Mouse (Mus musculus): ENCODE data around the gene Zfp445. TPM values are rescaled to one million over a fixed set of nuclear protein-coding genes. Genes with fewer than 3 reads are reported as not detected.

Gene Zfp445
- polyA plus RNA-seq, 1 experiment from 2014 or later, result 9.4 TPM

DNA sequence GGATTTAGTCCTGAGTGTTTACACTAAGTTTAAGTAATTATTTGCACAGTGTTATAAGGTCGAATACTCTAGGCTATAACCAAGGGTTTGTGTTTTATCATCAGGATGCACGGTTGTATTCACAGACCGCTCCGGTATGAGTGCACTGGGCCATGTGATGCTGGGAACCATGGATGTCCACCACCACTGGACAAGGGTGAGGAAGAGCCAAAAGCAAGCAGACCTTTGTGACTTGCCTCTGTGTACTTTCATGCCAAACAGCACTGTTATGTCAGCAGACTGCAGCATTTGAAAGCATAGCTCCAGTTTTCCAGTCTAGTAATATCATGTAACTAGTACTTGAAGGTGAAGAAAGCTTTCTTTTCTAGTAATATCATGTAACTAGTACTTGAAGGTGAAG, 39.1 kb downstream of the Zfp445 start:
- peak; percentile 38; the same call in 1 of the 2 replicates for ATAC-seq
- H3K27me3 ChIP-seq (ENCODE audit: insufficient read depth, low read length), result no peaks in the 10 kb centered on the region
- peaks cover 18% of the 10 kb centered on the region for H3K36me3 ChIP-seq (replicated peaks; ENCODE audit: insufficient read depth, low read length)
- no peak for TF ChIP-seq CTCF (IDR thresholded peaks at IDR 0.05; ENCODE audit: low read depth)
- TF ChIP-seq EP300 (IDR thresholded peaks at IDR 0.05; ENCODE audit: low read depth), result no peak
- no peak overlapping the region for H3K4me2 ChIP-seq (ENCODE audit: low read depth, low read length)
- DNase-seq, result no peak
- H3K4me1 ChIP-seq (ENCODE audit: insufficient read depth), result no peaks in the 10 kb centered on the region
- H3K4me3 ChIP-seq (ENCODE audit: low read depth, low read length), result no peak overlapping the region
- no peak overlapping the region for H3K27ac ChIP-seq (ENCODE audit: low read depth)
- WGBS (ENCODE audit: insufficient replicate concordance), result 64% methylated on average over 4 of the region's 4 CpGs
- no peak overlapping the region for H3K9ac ChIP-seq (replicated peaks)
- no peaks in the 10 kb centered on the region for H3K9me3 ChIP-seq (ENCODE audit: low read length)

GRCm38 (mm10) chr9:122823374-122824017, 42.3 kb downstream of the Zfp445 start:
- Histone ChIP-seq H3K36me3 (replicated peaks; ENCODE audit: insufficient read depth, low read length) (peaks cover 22% of the 10 kb centered on the region), H3K4me2 (ENCODE audit: low read depth, low read length) (no peak overlapping the region), H3K27me3 (ENCODE audit: insufficient read depth, low read length) (no peaks in the 10 kb centered on the region), H3K4me1 (ENCODE audit: insufficient read depth) (no peaks in the 10 kb centered on the region), H3K4me3 (ENCODE audit: low read depth, low read length) (no peak overlapping the region), H3K27ac (ENCODE audit: low read depth) (no peak overlapping the region), H3K9ac (replicated peaks) (no peak overlapping the region), H3K9me3 (ENCODE audit: low read length) (no peaks in the 10 kb centered on the region)
- DNase-seq (no peak), ATAC-seq (no peak)
- 73% methylated on average over 5 of the region's 5 CpGs for WGBS (ENCODE audit: insufficient replicate concordance)
- TF ChIP-seq EP300 (IDR thresholded peaks at IDR 0.05; ENCODE audit: low read depth) (no peak), CTCF (IDR thresholded peaks at IDR 0.05; ENCODE audit: low read depth) (no peak)

- peaks cover 5% of the 10 kb centered on the region; the same call in 1 of the 2 replicates for H3K36me3 ChIP-seq (replicated peaks; ENCODE audit: insufficient read depth, low read length)
- DNase-seq (no peak), ATAC-seq (peak; percentile 54; the same call in 1 of the 2 replicates)
- no peak for TF ChIP-seq CTCF (IDR thresholded peaks at IDR 0.05; ENCODE audit: low read depth)
- no peaks in the 10 kb centered on the region for H3K9me3 ChIP-seq (ENCODE audit: low read length)
- no peak overlapping the region for H3K4me3 ChIP-seq (ENCODE audit: low read depth, low read length)
- H3K4me2 ChIP-seq (ENCODE audit: low read depth, low read length), result no peak overlapping the region
- H3K9ac ChIP-seq (replicated peaks), result no peak overlapping the region
- H3K27me3 ChIP-seq (ENCODE audit: insufficient read depth, low read length), result no peaks in the 10 kb centered on the region
- WGBS (ENCODE audit: insufficient replicate concordance), result 58% methylated on average over 4 of the region's 4 CpGs
- H3K4me1 ChIP-seq (ENCODE audit: insufficient read depth), result no peaks in the 10 kb centered on the region
- no peak overlapping the region for H3K27ac ChIP-seq (ENCODE audit: low read depth)
These were observed 50.5 kb downstream of the Zfp445 start for GRCm38 (mm10) chr9:122815239-122815851.

GRCm38 (mm10) chr9:122814775-122815174, 51.0 kb downstream of the Zfp445 start:
- Histone ChIP-seq H3K9ac (replicated peaks) (no peak overlapping the region), H3K4me3 (ENCODE audit: low read depth, low read length) (no peak overlapping the region), H3K4me1 (ENCODE audit: insufficient read depth) (no peaks in the 10 kb centered on the region), H3K36me3 (replicated peaks; ENCODE audit: insufficient read depth, low read length) (peaks cover 2% of the 10 kb centered on the region; the same call in 1 of the 2 replicates), H3K4me2 (ENCODE audit: low read depth, low read length) (no peak overlapping the region), H3K27me3 (ENCODE audit: insufficient read depth, low read length) (no peaks in the 10 kb centered on the region), H3K9me3 (ENCODE audit: low read length) (no peaks in the 10 kb centered on the region), H3K27ac (ENCODE audit: low read depth) (no peak overlapping the region)
- ATAC-seq (no peak), DNase-seq (no peak)
- no peak for TF ChIP-seq EP300 (IDR thresholded peaks at IDR 0.05; ENCODE audit: low read depth)
- TF ChIP-seq CTCF (IDR thresholded peaks at IDR 0.05; ENCODE audit: low read depth), result no peak
- whole genome bisulfite sequencing (ENCODE audit: insufficient replicate concordance), result 83% methylated on average over 2 of the region's 2 CpGs

DNA sequence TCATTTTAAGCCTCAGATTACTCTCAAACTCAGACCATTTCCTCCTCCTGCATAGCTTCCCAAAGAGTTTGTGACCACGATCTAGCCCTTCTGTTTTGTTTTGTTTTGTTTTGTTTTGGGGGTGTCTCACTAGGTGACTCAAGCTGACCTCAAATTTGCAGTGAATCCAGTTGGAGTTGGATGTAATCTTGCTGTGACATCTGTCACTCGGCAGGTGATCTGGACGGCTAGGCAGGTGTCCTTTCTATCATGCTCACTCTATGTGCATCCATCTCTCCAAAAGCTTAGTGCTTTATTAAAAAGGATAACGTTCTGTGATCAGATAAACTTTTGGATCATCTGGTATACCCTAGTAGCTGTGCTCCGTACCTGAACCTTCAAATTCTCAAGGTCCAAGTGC, 53.4 kb downstream of the Zfp445 start:
- Histone ChIP-seq H3K36me3 (replicated peaks; ENCODE audit: insufficient read depth, low read length) (no peaks in the 10 kb centered on the region; the same call in 1 of the 2 replicates), H3K9me3 (ENCODE audit: low read length) (no peaks in the 10 kb centered on the region), H3K4me2 (ENCODE audit: low read depth, low read length) (no peak overlapping the region), H3K4me3 (ENCODE audit: low read depth, low read length) (no peak overlapping the region), H3K27ac (ENCODE audit: low read depth) (no peak overlapping the region), H3K4me1 (ENCODE audit: insufficient read depth) (no peaks in the 10 kb centered on the region), H3K27me3 (ENCODE audit: insufficient read depth, low read length) (no peaks in the 10 kb centered on the region), H3K9ac (replicated peaks) (no peak overlapping the region)
- ATAC-seq (no peak), DNase-seq (no peak)
- WGBS (ENCODE audit: insufficient replicate concordance), result 76% methylated on average over 5 of the region's 5 CpGs
- no peak for TF ChIP-seq EP300 (IDR thresholded peaks at IDR 0.05; ENCODE audit: low read depth)
- TF ChIP-seq CTCF (IDR thresholded peaks at IDR 0.05; ENCODE audit: low read depth), result no peak

DNA sequence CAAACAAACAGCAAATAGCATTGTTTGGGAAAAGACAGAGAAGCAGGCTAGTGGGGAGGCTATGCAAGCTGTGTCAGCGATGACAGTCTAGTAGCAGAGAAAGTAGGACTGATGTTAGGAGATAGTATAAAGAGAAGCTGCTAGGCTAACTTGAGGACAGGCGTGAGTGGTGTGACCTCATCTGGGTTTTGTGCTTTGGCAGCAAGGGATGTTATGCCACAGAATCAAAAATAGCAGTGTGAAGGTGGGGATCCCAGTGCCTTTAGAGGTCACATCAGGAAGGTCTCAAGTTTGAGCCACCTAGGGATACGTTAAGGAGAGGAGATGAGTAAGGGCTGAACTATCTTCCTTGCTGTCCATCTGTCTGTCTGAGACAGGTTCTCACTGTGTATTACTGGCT, 55.6 kb downstream of the Zfp445 start:
- Histone ChIP-seq H3K4me2 (ENCODE audit: low read depth, low read length) (no peak overlapping the region), H3K4me3 (ENCODE audit: low read depth, low read length) (no peak overlapping the region), H3K27me3 (ENCODE audit: insufficient read depth, low read length) (no peaks in the 10 kb centered on the region), H3K9ac (replicated peaks) (no peak overlapping the region), H3K4me1 (ENCODE audit: insufficient read depth) (peaks cover 13% of the 10 kb centered on the region), H3K27ac (ENCODE audit: low read depth) (no peak overlapping the region), H3K9me3 (ENCODE audit: low read length) (no peaks in the 10 kb centered on the region), H3K36me3 (replicated peaks; ENCODE audit: insufficient read depth, low read length) (no peaks in the 10 kb centered on the region; the same call in 1 of the 2 replicates)
- ATAC-seq, result no peak
- TF ChIP-seq CTCF (IDR thresholded peaks at IDR 0.05; ENCODE audit: low read depth) (no peak), EP300 (IDR thresholded peaks at IDR 0.05; ENCODE audit: low read depth) (no peak)
- DNase-seq, result no peak
- 72% methylated on average over 3 of the region's 3 CpGs for WGBS (ENCODE audit: insufficient replicate concordance)
